Mouse (Mus musculus): ENCODE results near the gene Por. TPM values are rescaled to one million over a fixed set of nuclear protein-coding genes. Genes with fewer than 3 reads are reported as not detected.

Por gene
- total RNA-seq (2021), result 100 to 1,000 TPM; 168 to 190 TPM
- long read RNA-seq, experiment 1, transcript Por-201 (16 exons, 2,636 nt), result major isoform, 97 of 141 reads
- long read RNA-seq, experiment 1, partial matches to known transcripts, result 31 of 141 reads
- long read RNA-seq, experiment 1, other reads (novel, unspliced or antisense), result 13 of 141 reads
- long read RNA-seq, experiment 2, transcript Por-201 (16 exons, 2,636 nt), result major isoform, 120 of 204 reads
- long read RNA-seq, experiment 2, partial matches to known transcripts, result 56 of 204 reads
- long read RNA-seq, experiment 2, other reads (novel, unspliced or antisense), result 28 of 204 reads

DNA sequence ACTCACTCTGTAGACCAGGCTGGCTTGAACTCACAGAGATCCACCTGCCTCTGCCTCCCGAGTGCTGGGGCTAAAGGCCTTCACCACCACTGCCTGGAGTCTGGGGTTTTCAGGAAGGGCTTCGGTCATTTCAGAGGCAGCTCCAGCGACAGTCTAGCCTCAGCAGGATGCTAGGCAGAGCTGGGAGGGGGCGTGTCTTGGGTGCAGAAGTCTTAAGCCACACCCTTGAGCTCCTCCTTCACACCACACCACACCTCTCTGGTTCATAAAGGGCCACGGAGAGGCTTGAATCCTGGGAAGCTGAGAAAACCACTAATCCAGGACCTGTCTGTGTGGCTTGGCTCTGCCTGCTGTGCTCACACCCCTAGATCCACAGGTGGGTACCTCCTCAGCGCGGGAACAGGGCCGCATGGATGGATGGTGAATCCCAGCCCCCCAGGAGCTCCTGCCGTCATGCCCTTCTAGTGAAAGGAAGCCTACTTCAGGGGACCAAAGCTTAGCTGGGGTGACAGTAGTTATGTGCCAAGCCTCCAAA lies at the start of gene Por:
Gene Por, plus strand, starts transcription at position 293 of the 535 bp plus-strand sequence.
- DNase-seq (ENCODE audit: low spot score in 2 of 2), result no peak

DNA sequence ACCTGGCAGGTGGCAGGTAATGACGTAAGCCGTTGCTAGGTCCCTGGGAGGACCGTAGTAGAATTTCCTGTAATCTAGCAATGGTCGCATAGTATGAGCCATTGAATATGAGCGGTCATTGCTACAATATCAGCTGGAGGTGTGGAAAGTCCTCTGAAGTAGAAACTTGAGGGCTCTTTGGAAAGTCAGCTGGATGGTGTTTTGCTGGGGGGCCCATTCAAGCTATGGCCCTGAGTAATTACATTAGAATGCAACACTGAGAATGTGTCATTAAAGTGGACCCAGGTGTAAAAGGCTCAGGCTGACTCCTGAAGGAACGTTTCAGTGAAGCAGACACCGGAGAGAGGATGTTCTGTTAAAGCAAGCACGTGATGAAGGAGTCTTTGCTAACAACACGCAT lies 49.3 kb upstream of the Por start:
- DNase-seq (ENCODE audit: low spot score in 2 of 2), result no peak

DNA sequence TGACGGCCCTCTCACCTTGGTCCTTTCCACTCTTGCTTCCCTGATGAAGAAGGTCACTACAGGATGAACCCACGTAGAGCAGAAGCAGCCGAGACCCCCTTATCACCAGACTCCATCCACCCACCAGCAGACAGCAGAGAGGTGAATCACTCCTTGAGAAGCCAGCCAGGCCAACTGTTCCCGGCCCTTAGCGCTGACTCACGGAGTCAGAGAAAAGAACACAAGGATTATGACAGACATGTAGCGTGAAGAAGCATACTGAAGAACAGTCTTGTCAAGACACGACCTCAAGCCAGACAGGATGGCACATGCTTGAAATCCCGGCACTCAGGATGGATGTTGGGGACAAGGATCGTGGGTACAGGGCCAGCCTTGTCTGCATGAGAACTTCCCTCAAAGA lies 48.1 kb upstream of the Por start:
- no peak for DNase-seq (ENCODE audit: low spot score in 2 of 2)

DNA sequence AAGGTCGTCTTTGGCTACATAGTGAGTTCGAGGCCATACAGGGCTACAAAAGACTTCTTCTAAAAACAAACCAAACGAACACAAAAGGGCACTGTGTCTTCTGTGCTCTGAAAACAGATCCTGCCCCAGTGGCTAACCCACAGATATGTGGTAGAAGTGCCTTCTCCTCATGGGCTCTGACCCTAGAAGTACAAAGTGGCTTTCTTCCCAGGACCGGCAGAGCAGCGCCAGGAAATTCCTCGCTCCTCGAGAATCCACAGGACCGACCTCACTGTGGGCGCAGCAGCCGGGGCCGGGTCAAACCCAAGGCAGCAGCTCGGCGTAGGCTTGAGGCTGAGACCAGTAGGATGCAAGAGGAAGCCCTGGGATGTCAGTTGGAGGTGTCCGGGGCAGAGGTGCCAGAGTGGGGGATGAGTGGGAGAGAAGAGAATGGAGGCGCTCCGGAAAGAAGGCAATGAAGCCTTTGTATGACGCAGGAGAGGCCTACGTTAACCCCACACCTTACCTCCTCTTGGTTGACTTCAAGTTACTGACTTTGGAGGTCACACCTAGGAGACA lies 46.7 kb upstream of the Por start:
- no peak for DNase-seq (ENCODE audit: low spot score in 2 of 2)

DNA sequence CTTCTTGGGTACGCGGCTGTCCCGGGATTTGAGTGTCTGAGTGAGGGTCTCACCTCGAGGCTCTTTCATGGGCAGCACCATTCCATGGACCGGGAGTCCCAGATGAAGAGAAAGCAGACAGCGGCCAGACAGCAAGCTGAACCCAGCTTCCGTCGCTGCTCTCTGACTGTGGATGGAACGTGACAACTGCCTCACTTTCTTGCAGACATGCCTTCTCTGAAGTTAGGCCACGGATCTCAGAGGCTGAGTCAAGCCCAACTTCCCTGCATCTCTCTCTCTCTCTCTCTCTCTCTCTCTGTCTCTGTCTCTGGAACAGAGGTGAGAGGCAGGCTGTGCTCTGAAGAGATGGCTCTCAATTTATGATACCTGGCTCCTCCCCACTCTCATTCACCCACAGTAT lies 40.9 kb upstream of the Por start:
- no peak for DNase-seq (ENCODE audit: low spot score in 2 of 2)

DNA sequence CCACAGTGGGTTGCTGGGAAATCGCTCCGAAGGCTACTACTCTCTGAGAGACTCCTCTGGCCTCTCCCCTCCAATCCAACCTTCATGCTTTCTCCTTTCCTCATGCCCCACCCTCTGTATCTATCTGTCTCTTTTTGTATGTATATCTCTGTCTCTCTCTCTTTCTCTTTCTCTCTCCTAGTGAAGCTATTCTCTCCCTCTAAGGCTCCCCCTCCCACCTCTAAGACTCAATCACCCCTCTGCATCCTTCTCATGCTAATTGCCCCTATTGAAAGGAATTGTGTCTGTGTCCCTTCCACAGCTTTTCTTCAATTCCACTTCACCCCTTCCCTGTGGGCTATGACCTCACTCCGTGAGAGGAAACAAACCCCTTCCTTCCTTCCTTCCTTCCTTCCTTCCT lies 40.4 kb upstream of the Por start:
- no peak for DNase-seq (ENCODE audit: low spot score in 2 of 2)

DNA sequence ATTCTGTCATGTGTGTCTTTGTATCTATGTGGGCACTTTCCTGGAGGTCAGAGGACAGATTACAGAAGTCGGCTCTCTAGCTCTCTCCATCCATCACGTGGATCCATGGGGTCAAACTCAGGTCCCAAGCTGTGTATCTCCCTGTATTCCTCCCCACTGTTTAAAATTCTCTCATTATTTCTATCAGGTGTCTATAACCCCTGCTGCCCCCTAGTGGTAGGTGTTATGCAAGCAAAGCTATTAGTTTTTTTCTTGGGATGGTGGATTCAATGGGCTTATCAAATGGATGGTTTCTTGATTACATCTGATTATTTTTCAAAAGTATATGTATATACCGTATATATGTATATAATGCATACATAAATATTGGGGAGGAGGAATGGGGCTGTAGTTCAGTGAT lies 39.2 kb upstream of the Por start:
- DNase-seq (ENCODE audit: low spot score in 2 of 2), result no peak

DNA sequence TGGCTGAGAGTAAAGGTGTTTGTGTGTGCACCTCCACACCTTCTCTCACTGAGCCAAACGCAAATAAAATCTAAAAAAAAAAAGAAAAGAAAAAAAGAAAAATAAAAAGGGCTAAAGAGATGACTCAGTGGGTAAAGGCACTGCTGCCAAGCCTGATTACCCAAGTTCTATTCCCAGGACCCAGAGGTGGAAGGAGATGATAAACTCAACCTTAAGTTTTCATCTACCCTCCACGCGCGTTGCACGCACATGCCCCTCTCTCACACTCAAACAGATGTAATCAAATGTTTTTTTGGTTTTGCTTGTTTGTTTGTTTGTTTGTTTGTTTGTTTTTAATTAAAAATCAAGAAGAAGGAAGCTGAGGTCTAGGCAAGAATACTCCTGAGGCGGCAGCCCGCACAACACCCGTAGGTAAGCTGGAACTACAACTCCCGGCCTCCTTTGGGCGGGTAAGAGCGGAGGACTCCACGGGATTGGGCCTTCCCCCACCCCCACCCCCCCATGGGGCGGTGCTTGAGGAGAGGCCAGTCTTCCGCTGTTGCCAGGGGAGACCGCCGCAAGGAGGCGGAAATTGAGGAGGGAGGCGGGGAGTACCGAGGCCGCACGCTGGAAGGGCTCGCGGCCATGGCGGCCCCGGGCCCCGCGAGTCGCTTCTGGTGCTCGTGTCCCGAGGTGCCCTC lies 37.6 kb upstream of the Por start, which contains the start of gene Rhbdd2:
Gene Rhbdd2, plus strand, starts transcription at position 502 of the 680 bp plus-strand sequence.
- peak; percentile 94 to 97 for DNase-seq (ENCODE audit: low spot score in 2 of 2)

DNA sequence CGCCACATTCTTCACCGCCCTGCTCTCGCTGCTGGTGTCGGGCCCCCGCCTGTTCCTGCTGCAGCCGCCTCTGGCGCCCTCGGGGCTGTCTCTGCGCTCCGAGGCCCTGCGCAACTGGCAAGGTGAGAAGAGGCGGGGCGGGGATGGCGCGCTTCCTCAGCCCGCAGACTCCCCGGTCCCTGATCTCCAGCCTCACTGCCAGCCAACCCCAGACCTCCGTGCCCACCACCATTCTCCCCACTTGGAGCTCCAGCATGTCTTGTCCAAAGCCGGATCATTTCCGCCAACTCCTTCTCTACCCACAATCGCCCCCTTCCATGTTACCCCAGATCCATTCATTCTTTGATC lies 37.1 kb upstream of the Por start:
- DNase-seq (ENCODE audit: low spot score in 2 of 2), result no peak

DNA sequence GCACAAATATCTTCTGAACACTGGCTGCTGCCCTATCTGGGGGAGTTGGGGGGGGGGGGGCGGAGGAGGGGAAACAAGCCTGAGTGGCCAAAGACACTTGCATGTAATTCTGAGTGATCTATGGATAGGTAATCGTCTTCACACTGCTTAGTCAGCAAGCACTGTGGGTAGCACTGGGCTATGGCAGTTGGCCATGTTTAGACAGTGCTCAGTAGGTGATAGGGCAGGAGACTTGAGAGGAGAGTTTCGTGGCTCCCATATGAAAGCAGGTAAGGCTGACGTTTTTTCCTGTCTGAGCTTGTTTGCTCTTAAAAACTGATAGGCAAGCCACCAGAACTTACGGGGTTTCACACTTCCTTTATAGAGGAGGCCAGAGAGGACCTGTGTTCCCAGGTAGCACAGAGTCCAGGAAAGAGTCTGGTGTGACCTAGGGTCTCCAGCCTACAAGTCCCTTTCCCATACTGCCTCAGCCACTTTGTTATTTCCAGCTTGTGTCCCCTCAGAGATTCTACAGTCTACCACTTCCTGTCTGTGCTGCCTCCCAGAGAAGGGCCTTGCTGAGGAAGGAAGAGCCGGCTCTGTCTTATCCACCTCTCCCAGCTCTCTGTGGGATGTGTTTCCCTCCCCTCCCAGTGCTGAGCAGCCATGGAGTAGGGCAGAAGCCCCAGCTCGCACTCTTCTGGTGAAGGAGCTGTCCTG lies 29.9 kb upstream of the Por start:
- no peak for DNase-seq (ENCODE audit: low spot score in 2 of 2)

DNA sequence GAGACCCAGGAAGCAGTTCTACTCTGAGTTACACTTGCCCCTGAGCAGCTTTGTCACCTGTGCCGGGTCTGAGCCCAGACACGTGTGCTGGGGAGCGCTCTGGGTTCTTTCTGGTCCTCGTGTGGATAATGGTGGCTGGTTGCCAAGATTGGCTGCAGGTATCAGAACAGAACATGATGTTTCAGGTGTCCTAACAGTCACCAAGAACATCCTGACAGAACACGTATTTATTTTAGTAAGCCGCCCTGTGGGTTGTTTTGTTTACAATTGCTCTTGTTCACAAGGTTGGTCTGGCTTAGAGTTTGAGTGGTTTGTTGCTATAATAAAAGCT lies 29.4 kb upstream of the Por start:
- DNase-seq (ENCODE audit: low spot score in 2 of 2), result no peak

DNA sequence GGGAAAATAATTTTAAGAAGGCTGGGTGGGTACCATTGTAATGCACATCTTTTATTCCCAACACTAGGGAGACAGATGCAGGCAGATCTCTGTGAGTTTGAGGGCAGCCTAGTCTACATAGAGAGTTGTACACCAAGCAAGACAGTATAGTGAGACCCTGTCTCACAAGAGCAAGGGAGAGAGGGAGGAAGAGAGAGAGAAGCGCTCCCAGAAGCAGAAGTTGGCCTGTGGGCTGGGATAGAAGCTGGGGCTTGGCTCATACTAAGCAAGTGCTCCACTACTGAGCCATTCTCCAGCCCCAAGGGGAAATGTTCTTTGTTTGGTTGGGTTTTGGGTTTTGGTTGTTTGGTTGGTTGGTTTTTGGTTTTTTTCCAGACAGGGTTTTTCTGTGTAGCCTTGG lies 28.8 kb upstream of the Por start:
- DNase-seq (ENCODE audit: low spot score in 2 of 2), result no peak

DNA sequence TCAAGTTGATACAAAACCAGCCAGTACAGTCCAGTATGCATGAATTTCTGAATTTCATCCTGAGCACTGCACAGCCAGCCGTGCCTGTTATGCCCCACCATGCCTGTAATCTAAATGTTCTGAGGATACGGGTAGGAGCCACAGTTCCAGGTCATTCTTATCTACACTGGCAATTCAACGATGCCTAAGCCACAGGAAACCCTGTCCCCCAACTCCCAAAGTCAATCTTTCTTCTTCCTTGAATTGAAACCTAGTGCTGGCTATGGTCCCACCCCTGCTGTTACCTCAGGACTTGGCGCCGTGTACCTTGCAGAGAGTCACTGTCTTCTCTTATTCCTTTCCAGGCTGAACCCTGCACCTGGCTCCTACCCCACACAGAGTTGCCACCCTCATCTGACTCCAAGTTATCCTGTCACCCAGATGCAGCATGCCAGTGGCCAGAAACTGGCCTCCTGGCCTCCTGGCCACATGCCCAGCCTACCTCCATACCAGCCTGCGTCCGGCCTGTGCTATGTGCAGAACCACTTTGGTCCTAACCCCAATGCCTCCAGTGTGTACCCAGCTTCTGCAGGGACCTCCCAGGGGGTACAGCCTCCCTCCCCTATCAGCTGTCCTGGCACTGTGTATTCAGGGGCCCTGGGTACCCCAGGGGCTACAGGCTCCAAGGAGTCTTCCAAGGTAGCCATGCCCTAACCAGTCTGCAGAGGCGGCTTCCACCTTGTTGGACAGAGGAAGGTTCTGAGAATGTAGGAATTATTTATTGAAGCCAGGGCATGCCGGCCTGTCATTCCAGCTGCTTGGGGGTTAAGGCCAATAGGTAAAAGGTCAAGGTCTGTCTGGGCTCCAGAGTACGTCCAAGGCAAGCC lies 26.9 kb upstream of the Por start:
- no peak for DNase-seq (ENCODE audit: low spot score in 2 of 2)

DNA sequence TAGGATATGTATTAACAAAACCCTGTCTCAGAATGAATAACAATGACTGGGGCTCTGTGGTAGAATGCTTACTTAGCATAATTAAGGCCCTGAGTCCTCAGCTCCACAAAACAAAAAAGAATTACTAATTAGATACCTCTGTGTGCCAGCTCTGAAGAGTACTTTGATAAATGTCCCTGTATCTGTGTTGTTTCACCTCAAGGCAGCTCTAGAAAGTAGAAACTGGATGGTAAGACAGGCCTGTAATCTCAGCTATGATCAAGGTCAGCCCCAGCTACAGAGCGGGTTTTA lies 26.3 kb upstream of the Por start:
- DNase-seq (ENCODE audit: low spot score in 2 of 2), result no peak

DNA sequence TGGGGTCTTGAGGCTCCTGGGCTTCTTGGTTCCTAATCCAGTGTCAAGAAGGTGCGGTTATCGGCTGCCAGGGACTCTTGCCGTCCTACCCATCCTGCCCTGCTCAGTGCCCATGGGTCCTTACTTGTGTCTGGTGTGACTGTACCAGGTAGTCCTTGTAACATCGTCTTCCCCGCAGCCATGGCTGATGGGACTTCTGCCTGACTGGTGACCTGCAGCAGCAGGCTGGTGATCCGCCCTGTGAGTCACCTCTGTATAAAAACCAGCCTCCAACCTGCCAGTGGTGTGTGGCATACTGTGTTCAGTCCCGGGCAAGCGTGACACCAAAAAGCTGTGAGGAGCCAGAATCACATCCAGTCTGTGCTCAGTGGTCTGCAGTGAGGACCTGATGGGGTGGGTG lies 26.0 kb upstream of the Por start:
- DNase-seq (ENCODE audit: low spot score in 2 of 2), result no peak

DNA sequence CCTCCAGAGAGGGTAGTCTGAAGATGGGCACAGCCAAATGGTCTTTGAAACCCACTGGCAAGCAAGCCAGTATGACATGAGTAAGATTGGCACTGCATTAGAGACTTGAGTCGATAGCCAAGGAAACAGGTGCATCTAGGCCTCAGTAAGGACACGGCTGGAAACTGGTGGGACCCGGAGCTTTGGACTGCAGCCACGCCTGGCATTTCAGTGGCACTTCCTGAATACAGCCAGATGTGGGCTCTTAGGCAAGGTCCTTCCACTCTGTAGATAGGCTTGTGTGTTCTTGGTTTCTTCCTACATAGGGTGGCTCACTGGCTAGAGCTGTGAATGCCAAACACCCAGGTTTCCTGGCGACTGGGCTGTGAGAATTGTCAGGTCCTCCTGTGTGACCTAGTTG lies 24.5 kb upstream of the Por start:
- no peak for DNase-seq (ENCODE audit: low spot score in 2 of 2)

DNA sequence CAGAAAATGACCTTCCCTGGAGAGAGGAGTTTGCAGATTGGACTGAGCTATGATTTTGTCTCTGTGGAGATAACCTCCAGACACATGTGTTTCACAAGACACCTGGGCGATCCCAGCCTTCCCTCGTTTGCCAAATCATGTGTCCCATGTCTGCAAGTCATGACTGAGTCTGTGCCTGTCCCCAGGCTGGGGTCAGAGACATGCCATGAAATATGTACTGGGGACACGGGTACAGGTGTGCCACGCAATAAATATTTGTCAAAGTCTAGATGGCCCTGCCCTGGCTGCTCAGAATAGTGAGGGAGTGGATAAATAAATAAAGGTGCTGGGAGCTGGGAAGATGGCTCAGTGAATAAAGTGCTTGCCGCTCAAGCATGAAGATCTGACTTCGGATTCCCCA lies 23.8 kb upstream of the Por start:
- no peak for DNase-seq (ENCODE audit: low spot score in 2 of 2)

DNA sequence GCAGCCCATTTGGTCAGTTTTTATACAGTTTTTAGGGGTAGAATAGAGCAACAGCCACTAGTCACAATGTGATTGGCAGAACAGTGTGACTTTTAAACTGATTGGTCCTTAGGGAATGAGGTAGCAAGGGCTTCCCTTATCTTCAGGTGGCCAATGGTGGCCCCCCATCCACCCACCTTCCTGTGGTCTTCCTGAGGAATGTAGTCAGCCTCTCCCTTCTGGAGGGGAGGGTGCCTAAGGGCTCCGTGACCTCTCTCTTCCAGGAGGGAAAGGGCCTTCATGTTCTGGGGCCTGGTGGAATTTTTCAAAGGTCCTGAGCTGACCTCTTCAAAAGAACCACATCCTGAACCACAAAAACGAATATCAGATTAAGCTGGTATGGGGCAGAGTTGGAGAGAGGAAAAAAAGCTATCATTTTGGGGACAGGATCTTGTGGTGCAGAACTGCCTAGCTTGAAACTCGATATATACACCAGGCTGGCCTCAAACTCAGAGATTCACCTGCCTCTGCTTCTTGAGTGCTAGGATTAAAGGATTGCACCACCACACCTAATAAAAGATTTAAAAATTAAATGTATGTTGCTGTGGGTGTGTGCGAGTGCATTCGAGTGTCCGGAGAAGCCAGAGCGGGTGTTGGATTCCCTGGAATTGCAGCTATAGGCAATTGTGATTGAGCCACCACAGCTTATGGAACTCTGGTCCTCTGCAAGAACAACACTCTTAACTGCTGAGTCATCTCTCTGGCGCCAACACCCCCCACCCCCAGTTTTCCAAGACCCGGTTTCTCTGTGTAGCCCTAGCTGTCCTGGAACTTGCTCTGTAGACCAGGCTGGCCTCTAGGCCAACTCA lies 21.1 kb upstream of the Por start:
- no peak for DNase-seq (ENCODE audit: low spot score in 2 of 2)

DNA sequence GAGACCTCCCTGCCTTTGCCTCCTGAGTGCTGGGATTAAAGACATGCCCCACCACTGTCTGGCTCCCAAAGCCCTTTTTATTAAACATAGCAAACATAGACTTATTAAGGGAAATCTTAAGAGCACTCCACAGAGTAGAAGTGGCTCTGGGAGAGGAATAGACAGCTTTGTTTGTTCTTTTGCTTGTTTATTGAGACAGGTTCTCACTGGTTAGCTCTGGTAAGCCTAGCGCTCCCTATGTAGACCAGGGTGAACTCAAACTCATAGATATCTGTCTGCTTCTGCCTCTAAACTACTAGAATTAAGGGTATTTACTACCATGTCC lies 20.6 kb upstream of the Por start:
- no peak for DNase-seq (ENCODE audit: low spot score in 2 of 2)

DNA sequence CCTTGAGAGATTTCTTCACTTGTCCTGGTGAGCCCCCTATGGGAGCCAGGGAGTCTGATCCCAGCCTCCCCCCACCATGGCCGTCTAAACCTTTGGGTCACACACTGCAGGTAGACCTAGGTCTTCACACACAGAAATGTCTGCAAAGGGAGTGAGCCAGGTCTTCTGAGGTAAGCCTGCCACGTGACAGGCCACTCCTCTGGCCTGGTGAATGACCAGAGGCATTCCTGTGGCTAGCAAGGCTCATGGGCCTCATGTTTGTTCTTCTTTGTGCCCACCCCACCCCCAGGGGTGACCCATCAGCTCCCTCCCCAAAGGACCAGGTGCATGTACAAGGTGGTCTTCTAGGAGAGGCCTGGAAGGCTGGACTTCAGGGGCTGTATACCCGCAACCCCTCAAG lies 18.3 kb upstream of the Por start:
- DNase-seq (ENCODE audit: low spot score in 2 of 2), result no peak

DNA sequence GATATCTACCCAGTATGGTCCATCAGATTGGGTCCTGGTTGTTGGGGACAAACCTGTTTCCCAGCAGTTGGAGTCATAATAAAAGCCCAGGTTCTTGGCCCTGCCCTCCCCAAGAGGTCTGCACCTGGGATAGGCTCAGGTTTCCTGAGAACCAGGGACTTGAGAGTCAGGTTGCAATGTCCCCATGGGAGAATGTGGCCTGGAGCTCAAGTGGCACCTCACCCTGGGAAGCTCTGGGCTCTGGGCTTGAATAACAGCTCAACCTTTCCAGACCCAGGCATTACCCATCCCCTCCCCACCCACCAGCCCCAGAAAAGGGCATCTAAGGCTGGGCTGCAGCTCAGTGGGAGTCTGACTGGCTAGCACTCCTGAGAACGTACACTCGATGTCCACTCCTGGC lies 16.6 kb upstream of the Por start:
- DNase-seq (ENCODE audit: low spot score in 2 of 2), result no peak

Data from adrenal gland, postnatal 4 days (tissue).